Mouse (Mus musculus): Measurements from ENCODE around the gene Olfr1174-ps. TPM values are rescaled to one million over a fixed set of nuclear protein-coding genes. Genes with fewer than 3 reads are reported as not detected.

Olfr1174-ps gene
- not detected for total RNA-seq (2021)
- long read RNA-seq, experiment 1, result 0 reads
- long read RNA-seq, experiment 2, result 0 reads

DNA sequence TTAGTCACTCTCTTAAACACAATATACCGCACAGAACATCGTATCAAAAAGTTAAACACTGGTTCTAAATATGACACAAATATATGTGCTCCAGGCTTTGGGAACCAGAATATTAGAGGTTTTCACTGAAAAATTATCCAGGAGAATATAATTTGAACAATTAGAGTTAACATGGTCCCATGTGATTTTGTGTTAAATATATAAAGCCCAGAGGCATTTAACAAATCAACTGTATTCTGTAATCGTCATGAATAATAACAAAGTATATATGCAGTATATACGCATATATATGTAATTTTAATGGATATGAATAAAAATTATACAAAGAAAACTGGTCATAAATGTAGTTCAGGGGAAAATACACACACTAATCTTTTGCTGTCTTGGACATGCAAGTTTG lies at the start of gene Olfr1174-ps:
Gene Olfr1174-ps, minus strand, starts transcription at position 101 of the 400 bp plus-strand sequence.
- DNase-seq, result no peak
- intact Hi-C loops (cut with DNase I), result no loop called here

DNA sequence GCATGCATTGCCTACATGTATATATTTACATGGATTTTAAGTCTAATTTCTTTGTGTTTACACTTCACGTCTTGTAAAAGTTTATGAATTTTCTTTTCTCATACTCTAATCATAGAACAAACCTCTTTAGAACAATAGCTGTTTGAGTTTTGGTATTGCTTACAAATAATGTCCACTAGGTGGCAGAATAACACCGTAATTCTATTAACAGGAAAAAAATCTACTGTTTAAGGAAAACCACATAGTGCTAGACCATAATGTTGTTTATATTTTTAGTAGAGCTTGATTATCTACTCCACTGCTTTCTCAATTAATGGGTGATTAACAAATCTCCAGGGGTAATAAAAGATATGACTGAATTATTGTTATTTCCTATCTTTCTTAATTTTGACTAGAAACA lies 41.4 kb upstream of the Olfr1174-ps start:
- intact Hi-C loops (cut with DNase I), result no loop called here

DNA sequence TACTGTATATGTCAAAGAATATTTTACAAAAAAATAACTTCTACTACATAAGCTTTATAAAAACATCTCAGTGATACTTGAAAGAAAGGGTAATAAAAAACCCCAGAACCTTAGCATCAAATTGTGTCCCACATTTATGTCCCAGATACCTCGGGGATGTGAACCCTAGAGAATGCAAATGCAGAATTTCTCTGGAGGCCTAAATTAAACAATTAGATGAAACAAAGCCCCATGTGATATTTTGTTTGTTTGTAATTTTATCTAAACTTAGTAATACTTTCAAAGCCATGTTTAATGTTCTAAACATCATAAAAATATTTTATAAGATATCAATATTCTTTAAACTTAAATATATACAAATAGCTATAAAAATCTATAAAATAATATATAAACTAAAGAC lies 31.5 kb upstream of the Olfr1174-ps start, which contains the start of gene Olfr1177-ps:
Gene Olfr1177-ps, minus strand, starts transcription at position 101 of the 400 bp plus-strand sequence.
- intact Hi-C loops (cut with DNase I), result no loop called here
- DNase-seq, result no peak

More for the DNA sequence above, 41.4 kb upstream of the Olfr1174-ps start:
- no peak for DNase-seq

DNA sequence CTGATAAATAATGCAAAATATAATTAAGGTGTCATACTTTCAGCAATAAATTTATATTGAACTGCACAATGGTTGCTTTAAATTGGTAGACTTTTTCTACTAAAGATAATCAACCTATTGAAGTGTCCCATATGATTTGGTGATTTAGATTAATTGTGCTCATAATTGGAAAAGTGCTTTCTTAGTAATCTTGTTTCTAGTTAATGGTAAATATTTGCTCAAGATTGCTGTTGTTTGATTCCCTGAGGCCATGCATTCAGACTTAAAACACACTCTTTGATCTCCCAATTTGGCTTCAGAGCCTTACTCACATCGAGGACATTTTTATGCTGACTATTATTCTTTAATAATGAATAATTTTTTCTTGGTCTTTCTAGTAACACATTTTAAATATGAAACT lies 21.5 kb upstream of the Olfr1174-ps start, which contains the start of gene Olfr1176:
Gene Olfr1176, plus strand, starts transcription at position 301 of the 400 bp plus-strand sequence.
- intact Hi-C loops (cut with DNase I), result no loop called here
- DNase-seq, result no peak

DNA sequence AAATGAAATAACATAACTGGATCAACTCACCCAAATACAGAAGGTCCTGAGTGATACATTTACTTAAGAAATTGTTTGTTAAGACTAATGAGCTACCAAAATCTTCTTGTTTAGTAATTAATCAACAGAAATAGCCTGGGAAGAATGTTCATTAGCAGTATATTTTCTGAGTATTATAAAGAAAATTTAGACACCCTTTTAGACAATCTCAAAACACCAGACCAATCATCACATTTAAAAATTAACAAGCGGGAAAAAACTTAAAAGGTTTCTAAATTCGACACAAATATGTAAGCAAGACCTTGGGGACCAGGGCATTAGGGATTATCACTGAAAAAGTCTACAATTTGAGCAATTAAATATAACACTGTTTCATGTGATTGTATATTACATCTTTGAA lies 12.2 kb upstream of the Olfr1174-ps start, which contains the start of gene Olfr1175-ps:
Gene Olfr1175-ps, minus strand, starts transcription at position 101 of the 400 bp plus-strand sequence.
- intact Hi-C loops (cut with DNase I), result no loop called here
- no peak for DNase-seq

DNA sequence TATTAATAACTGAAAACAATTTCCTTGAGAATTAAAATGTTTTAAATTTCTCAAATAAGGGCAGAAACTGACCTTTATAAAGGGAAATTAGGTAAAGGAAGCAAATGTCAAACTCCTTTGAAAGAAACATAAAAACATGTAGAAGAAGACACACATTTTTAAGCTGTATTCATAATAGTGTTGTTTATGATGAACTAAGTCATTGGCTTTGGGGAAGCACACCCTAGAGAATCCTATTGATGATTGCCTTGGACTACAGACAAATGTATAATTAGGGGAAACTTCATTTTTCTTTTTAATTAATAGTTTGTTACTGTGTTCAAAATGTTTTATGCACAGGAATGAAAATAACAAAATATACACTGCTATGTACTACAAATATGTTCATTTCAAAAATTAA lies 35.2 kb downstream of the Olfr1174-ps start, which contains the start of gene Olfr1173:
Gene Olfr1173, minus strand, starts transcription at position 101 of the 400 bp plus-strand sequence.
- no peak for DNase-seq

More for the DNA sequence above, 35.2 kb downstream of the Olfr1174-ps start, which contains the start of gene Olfr1173:
- intact Hi-C loops (cut with DNase I), result no loop called here

Other genes with a start within 250 kb of the Olfr1174-ps start
- not detected for gene Olfr1163, start 243.3 kb downstream of the Olfr1174-ps start, total RNA-seq (2021)
- gene Olfr1164, start 221.2 kb downstream of the Olfr1174-ps start, total RNA-seq (2021), result not detected
- not detected for gene Olfr1166, start 186.9 kb downstream of the Olfr1174-ps start, total RNA-seq (2021)
- gene Olfr1167, start 159.9 kb downstream of the Olfr1174-ps start, total RNA-seq (2021), result not detected
- gene Olfr1168, start 133.3 kb downstream of the Olfr1174-ps start, total RNA-seq (2021), result not detected
- gene Olfr1170, start 86.8 kb downstream of the Olfr1174-ps start, total RNA-seq (2021), result not detected
- not detected for gene Olfr1173, start 35.3 kb downstream of the Olfr1174-ps start, total RNA-seq (2021)
- gene Olfr1175-ps, start 12.1 kb upstream of the Olfr1174-ps start, total RNA-seq (2021), result not detected
- not detected for gene Olfr1176, start 21.6 kb upstream of the Olfr1174-ps start, total RNA-seq (2021)
- gene Olfr1177-ps, start 31.4 kb upstream of the Olfr1174-ps start, total RNA-seq (2021), result not detected
- gene Olfr1178, start 71.9 kb upstream of the Olfr1174-ps start, total RNA-seq (2021), result not detected
- gene Olfr1179, start 91.3 kb upstream of the Olfr1174-ps start, total RNA-seq (2021), result not detected
- gene Olfr1180, start 104.0 kb upstream of the Olfr1174-ps start, total RNA-seq (2021), result not detected
- gene Olfr1181, start 111.0 kb upstream of the Olfr1174-ps start, total RNA-seq (2021), result not detected
- gene Gm13757, start 134.0 kb upstream of the Olfr1174-ps start, total RNA-seq (2021), result not detected
- not detected for gene Olfr1183, start 139.7 kb upstream of the Olfr1174-ps start, total RNA-seq (2021)
- not detected for gene Olfr1184, start 168.5 kb upstream of the Olfr1174-ps start, total RNA-seq (2021)
- gene Olfr1185-ps1, start 178.2 kb upstream of the Olfr1174-ps start, total RNA-seq (2021), result not detected
- not detected for gene Olfr1186, start 203.4 kb upstream of the Olfr1174-ps start, total RNA-seq (2021)
- not detected for gene Olfr1188, start 241.8 kb upstream of the Olfr1174-ps start, total RNA-seq (2021)